Mouse (Mus musculus): ENCODE data around the gene Klhdc7a. TPM values are rescaled to one million over a fixed set of nuclear protein-coding genes. Genes with fewer than 3 reads are reported as not detected.

Gene Klhdc7a
- polyA plus RNA-seq, 1 experiment: 8.2 TPM

DNA sequence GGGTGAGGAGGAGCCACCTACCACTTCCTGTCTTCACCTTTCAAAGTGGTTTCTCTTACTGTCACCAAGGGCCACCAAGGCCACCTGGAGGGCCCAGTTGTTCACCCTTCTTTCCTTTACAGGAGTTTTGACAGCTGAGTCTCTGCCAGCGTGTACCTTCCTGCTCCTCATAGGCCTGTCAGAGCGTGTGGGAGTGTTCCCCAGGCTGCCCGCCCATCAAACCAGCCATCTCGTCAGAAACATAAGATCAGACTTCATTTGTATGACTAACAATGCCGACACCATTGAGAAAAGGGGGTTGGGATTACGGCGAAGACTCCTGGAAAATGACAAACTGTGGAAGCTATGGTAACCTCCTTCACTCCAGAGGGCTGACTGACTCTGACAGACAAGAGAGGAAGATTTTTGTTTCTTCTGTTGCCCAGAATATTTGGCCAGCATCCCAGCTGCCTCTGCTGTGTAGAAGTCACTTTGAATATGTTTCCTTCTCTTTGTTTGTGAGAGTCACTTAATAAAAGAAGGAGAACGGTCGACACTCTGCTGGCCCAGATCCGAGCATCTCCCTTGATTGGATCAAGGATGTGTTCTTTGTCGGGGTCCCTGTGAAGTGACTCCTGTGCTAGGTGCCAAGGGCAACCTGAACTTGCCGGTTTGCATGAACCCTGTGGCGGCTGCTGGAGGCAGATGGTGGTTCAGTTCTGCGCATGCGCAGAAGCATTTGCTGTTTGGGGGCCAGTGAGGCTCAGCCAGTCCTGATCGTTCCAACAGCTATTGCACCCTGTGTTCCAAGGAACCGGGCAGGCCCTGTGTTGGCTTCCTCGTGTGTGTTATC, 34.6 kb downstream of the Klhdc7a start:
- H3K27me3 ChIP-seq (ENCODE audit: control insufficient read depth, insufficient read depth, low read length): no peaks in the 10 kb centered on the region; the same call in 1 of the 2 replicates
- TF ChIP-seq POLR2A (IDR thresholded peaks at IDR 0.05; ENCODE audit: control insufficient read depth, extremely low read depth, insufficient read depth, low read length, poor library complexity) (no peak), CTCF (IDR thresholded peaks at IDR 0.05; ENCODE audit: borderline replicate concordance, control insufficient read depth, extremely low read depth, insufficient read depth, low read length, poor library complexity) (no peak)
- no peaks in the 10 kb centered on the region for H3K4me1 ChIP-seq (replicated peaks; ENCODE audit: control insufficient read depth, insufficient read depth, low read length)
- DNase-seq: no peak
- WGBS: 77% methylated on average over 18 of the region's 18 CpGs
- no peak overlapping the region for H3K27ac ChIP-seq (ENCODE audit: control insufficient read depth, insufficient read depth, low read length)
- H3K36me3 ChIP-seq (ENCODE audit: control insufficient read depth, insufficient read depth, low read length): no peaks in the 10 kb centered on the region
- no peak overlapping the region for H3K4me3 ChIP-seq (ENCODE audit: control insufficient read depth, insufficient read depth, low read length)

DNA sequence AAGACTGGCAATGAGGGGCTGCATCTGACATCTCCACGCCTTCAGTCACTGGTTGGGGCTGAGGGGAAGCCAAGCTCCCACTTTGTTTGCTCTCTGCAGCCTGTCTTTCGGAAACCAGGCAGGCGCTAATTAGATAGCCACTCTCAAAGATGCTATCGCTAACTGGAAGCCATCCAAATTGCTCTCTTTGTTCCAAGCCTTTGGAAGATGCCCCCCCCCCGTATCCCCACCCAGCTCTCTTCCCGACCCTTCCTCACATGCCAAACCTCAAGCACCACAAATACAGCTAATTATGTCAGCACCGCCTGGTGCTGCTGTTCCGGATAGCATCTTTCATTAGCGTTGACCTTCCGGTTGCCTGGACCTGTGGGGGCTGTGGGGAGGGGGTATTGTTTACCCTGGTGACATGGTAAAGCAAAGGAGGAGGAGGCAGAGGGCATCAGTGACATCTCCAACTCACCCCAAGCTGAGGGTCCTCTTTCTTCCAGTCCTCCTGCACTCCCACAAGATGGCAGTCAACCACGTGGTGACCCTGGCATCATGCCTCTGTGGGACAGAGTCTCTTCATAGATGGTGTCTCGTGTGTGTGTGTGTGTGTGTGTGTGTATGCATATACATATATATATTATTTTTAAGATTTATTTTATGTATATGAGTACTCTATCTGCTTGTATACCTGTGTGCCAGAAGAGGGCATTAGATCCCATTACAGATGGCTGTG, 35.9 kb downstream of the Klhdc7a start:
- Histone ChIP-seq H3K4me1 (replicated peaks; ENCODE audit: control insufficient read depth, insufficient read depth, low read length) (no peaks in the 10 kb centered on the region), H3K36me3 (ENCODE audit: control insufficient read depth, insufficient read depth, low read length) (no peaks in the 10 kb centered on the region), H3K27ac (ENCODE audit: control insufficient read depth, insufficient read depth, low read length) (no peak overlapping the region), H3K4me3 (ENCODE audit: control insufficient read depth, insufficient read depth, low read length) (no peak overlapping the region), H3K27me3 (ENCODE audit: control insufficient read depth, insufficient read depth, low read length) (no peaks in the 10 kb centered on the region; the same call in 1 of the 2 replicates)
- no peak for TF ChIP-seq CTCF (IDR thresholded peaks at IDR 0.05; ENCODE audit: borderline replicate concordance, control insufficient read depth, extremely low read depth, insufficient read depth, low read length, poor library complexity)
- no peak for TF ChIP-seq POLR2A (IDR thresholded peaks at IDR 0.05; ENCODE audit: control insufficient read depth, extremely low read depth, insufficient read depth, low read length, poor library complexity)
- WGBS: 40% methylated on average over 12 of the region's 12 CpGs
- DNase-seq: no peak

DNA sequence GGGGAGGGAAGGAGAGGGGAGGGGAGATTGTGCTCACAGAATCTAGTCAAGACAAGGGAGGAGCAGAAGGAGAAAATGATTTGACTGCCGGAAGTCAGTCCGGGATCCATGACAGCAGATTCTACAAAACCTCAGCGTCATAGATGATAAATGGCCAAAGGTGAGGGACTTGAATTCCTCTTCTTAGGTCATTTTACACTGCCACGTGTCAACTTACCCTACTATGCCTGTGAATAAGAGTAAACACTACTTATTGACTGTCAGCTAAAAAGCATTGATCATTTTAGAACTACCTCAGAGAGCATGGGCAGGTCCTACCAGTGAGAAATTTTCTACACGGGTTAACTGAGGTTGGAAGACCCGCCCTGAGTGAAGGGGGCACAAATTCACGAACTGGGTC, 36.9 kb downstream of the Klhdc7a start:
- DNase-seq: no peak
- H3K27ac ChIP-seq (ENCODE audit: control insufficient read depth, insufficient read depth, low read length): no peak overlapping the region
- WGBS: 49% methylated on average over 7 of the region's 7 CpGs
- no peaks in the 10 kb centered on the region for H3K36me3 ChIP-seq (ENCODE audit: control insufficient read depth, insufficient read depth, low read length)
- H3K4me3 ChIP-seq (ENCODE audit: control insufficient read depth, insufficient read depth, low read length): no peak overlapping the region
- H3K4me1 ChIP-seq (replicated peaks; ENCODE audit: control insufficient read depth, insufficient read depth, low read length): no peaks in the 10 kb centered on the region
- no peaks in the 10 kb centered on the region; the same call in 1 of the 2 replicates for H3K27me3 ChIP-seq (ENCODE audit: control insufficient read depth, insufficient read depth, low read length)
- no peak for TF ChIP-seq POLR2A (IDR thresholded peaks at IDR 0.05; ENCODE audit: control insufficient read depth, extremely low read depth, insufficient read depth, low read length, poor library complexity)

DNA sequence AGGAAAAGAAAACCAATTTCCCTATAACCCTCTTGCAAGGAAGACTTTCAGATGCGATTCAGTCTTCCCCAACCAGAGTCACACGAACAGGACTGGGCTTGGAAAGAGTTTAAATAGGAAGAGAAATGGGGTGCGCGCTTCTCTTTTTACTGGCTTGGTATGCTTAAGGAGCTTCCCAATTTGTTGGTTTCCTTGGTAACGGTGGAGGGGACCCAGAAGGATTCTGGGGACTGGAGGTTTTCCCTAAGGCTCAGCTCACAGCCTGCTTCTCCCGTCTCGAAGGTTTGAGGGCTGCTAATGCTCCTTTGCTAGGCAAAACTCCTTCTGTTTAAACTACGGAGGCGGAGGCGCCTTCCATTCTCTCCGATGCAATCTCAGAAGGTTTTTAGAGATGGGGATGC, 41.7 kb downstream of the Klhdc7a start:
- no peak for DNase-seq
- Histone ChIP-seq H3K36me3 (ENCODE audit: control insufficient read depth, insufficient read depth, low read length) (no peaks in the 10 kb centered on the region), H3K27me3 (ENCODE audit: control insufficient read depth, insufficient read depth, low read length) (no peaks in the 10 kb centered on the region; the same call in 1 of the 2 replicates), H3K4me1 (replicated peaks; ENCODE audit: control insufficient read depth, insufficient read depth, low read length) (no peaks in the 10 kb centered on the region), H3K4me3 (ENCODE audit: control insufficient read depth, insufficient read depth, low read length) (no peak overlapping the region), H3K27ac (ENCODE audit: control insufficient read depth, insufficient read depth, low read length) (no peak overlapping the region)
- TF ChIP-seq CTCF (IDR thresholded peaks at IDR 0.05; ENCODE audit: borderline replicate concordance, control insufficient read depth, extremely low read depth, insufficient read depth, low read length, poor library complexity) (no peak), POLR2A (IDR thresholded peaks at IDR 0.05; ENCODE audit: control insufficient read depth, extremely low read depth, insufficient read depth, low read length, poor library complexity) (no peak)
- WGBS: 23% methylated on average over 11 of the region's 11 CpGs

DNA sequence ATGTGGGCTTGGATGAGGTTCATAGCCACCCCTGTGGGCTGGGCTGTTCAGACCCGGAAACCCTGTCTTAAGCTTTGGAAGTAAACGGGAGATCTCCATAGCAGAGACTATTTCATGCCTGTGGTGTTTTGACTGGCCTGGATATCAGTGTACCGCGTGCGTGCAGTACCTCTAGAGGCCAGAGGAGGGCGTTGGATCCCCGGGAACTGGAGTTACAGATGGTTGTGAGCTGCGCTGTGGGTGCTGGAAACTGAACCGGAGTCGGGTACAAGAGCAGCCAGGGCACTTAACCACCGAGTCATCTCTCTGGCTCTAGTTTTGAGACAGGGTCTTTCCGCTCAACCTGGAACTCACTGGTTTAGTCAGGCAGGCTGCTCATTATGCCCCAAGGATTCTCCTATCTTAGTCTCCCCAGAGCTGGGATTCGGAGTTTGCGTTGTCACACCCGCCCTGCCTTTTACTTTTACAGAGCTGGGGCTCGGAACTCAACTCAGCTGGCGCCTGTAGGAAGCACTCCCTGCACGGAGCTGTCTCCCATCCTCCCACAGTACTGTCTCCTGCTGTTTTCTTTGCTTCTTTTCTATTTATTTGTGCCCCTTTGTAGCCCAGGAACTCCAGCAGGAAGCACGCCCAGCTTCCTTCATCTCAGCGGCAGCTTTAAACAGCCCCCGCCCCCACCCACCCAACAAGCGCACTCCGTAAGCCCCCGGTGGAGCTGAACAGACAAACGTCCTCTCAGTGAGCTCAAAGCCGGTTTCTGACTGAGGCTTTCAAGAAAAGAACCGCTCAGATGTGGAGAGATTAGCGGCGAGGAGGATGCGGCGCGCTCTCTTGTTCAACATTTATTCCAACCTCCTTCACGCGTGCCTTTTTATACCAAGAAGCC, 42.3 kb downstream of the Klhdc7a start:
- Histone ChIP-seq H3K36me3 (ENCODE audit: control insufficient read depth, insufficient read depth, low read length) (no peaks in the 10 kb centered on the region), H3K4me3 (ENCODE audit: control insufficient read depth, insufficient read depth, low read length) (no peak overlapping the region), H3K27ac (ENCODE audit: control insufficient read depth, insufficient read depth, low read length) (no peak overlapping the region), H3K27me3 (ENCODE audit: control insufficient read depth, insufficient read depth, low read length) (no peaks in the 10 kb centered on the region; the same call in 1 of the 2 replicates), H3K4me1 (replicated peaks; ENCODE audit: control insufficient read depth, insufficient read depth, low read length) (no peaks in the 10 kb centered on the region)
- WGBS: 23% methylated on average over 34 of the region's 34 CpGs
- no peak for TF ChIP-seq CTCF (IDR thresholded peaks at IDR 0.05; ENCODE audit: borderline replicate concordance, control insufficient read depth, extremely low read depth, insufficient read depth, low read length, poor library complexity)
- no peak for TF ChIP-seq POLR2A (IDR thresholded peaks at IDR 0.05; ENCODE audit: control insufficient read depth, extremely low read depth, insufficient read depth, low read length, poor library complexity)
- DNase-seq: no peak

DNA sequence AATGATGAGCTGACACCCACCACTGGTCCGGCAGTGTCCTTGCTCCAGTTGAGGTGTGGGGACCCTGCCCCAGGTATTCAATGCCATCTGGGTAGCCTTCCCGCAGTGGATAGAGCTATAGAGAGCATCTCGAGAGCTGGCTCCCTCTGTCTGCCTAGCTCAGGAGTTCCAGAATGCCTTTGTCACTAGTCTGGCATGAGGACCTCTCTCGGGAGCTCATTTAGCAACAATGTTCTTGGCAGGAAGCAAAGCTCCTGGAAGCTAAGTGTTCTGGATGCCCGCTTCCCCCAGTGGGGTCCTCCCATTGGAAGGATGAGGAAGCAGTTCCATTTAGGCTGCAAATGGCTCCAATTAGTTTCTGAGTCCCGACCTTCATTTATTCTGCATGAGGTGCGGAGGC, 51.1 kb downstream of the Klhdc7a start:
- no peaks in the 10 kb centered on the region for H3K27me3 ChIP-seq (ENCODE audit: control insufficient read depth, insufficient read depth, low read length)
- H3K4me1 ChIP-seq (replicated peaks; ENCODE audit: control insufficient read depth, insufficient read depth, low read length): no peaks in the 10 kb centered on the region
- WGBS: 82% methylated on average over 7 of the region's 7 CpGs
- TF ChIP-seq POLR2A (IDR thresholded peaks at IDR 0.05; ENCODE audit: control insufficient read depth, extremely low read depth, insufficient read depth, low read length, poor library complexity) (no peak), CTCF (IDR thresholded peaks at IDR 0.05; ENCODE audit: borderline replicate concordance, control insufficient read depth, extremely low read depth, insufficient read depth, low read length, poor library complexity) (no peak)
- H3K4me3 ChIP-seq (ENCODE audit: control insufficient read depth, insufficient read depth, low read length): no peak overlapping the region
- H3K36me3 ChIP-seq (ENCODE audit: control insufficient read depth, insufficient read depth, low read length): no peaks in the 10 kb centered on the region
- DNase-seq: no peak
- no peak overlapping the region for H3K27ac ChIP-seq (ENCODE audit: control insufficient read depth, insufficient read depth, low read length)

Other genes starting within 250 kb of the Klhdc7a start
- gene Pax7, start 134.5 kb downstream of the Klhdc7a start, polyA plus RNA-seq (2012; rRNA removed): 1.1 and 1.2 TPM in 2 replicates